Mouse (Mus musculus): ENCODE data around the gene Psmb1. TPM values are rescaled to one million over a fixed set of nuclear protein-coding genes. Genes with fewer than 3 reads are reported as not detected.
"Not testable (repeated sequence)": the region's sequence is repeated elsewhere in the genome, so short reads cannot be mapped to it uniquely, and the experiment has no call there.

Psmb1 gene
- total RNA-seq, 2 experiments from 2014 or later: 105 to 115 TPM

- DNase-seq (ENCODE audit: low spot score): peak; percentile 76
Observed at GRCm38 (mm10) chr17:15467669-15468068, 31.9 kb downstream of the Psmb1 start.

- DNase-seq (ENCODE audit: low spot score): peak; percentile 80
Observed at GRCm38 (mm10) chr17:15461921-15462495, 37.5 kb downstream of the Psmb1 start.

- DNase-seq (ENCODE audit: low spot score): no peak
Observed at GRCm38 (mm10) chr17:15459761-15460160, 39.8 kb downstream of the Psmb1 start.

- no peak for DNase-seq (ENCODE audit: low spot score)
Observed at GRCm38 (mm10) chr17:15456595-15456994, 43.0 kb downstream of the Psmb1 start.

GRCm38 (mm10) chr17:15455203-15455602, 44.3 kb downstream of the Psmb1 start:
- no peak for DNase-seq (ENCODE audit: low spot score)

GRCm38 (mm10) chr17:15449606-15450005, 49.9 kb downstream of the Psmb1 start:
- peak; percentile 48 for DNase-seq (ENCODE audit: low spot score)

- DNase-seq (ENCODE audit: low spot score): not testable (repeated sequence)
Observed at GRCm38 (mm10) chr17:15449144-15449543, 50.4 kb downstream of the Psmb1 start.

GRCm38 (mm10) chr17:15447831-15448230, 51.7 kb downstream of the Psmb1 start:
- DNase-seq (ENCODE audit: low spot score): no peak

- DNase-seq (ENCODE audit: low spot score): no peak
Observed at GRCm38 (mm10) chr17:15445421-15445820, 54.1 kb downstream of the Psmb1 start.

- no peak for DNase-seq (ENCODE audit: low spot score)
Observed at GRCm38 (mm10) chr17:15440463-15441121, 59.0 kb downstream of the Psmb1 start.

GRCm38 (mm10) chr17:15440067-15440462, 59.5 kb downstream of the Psmb1 start:
- no peak for DNase-seq (ENCODE audit: low spot score)

- no peak for DNase-seq (ENCODE audit: low spot score)
Observed at GRCm38 (mm10) chr17:15434748-15435147, 64.8 kb downstream of the Psmb1 start.

- DNase-seq (ENCODE audit: low spot score): no peak
Observed at GRCm38 (mm10) chr17:15432036-15432435, 67.5 kb downstream of the Psmb1 start.

- no peak for DNase-seq (ENCODE audit: low spot score)
Observed at GRCm38 (mm10) chr17:15431551-15431950, 68.0 kb downstream of the Psmb1 start.

GRCm38 (mm10) chr17:15431021-15431514, 68.5 kb downstream of the Psmb1 start:
- no peak for DNase-seq (ENCODE audit: low spot score)

- DNase-seq (ENCODE audit: low spot score): peak; percentile 33
Observed at GRCm38 (mm10) chr17:15429937-15430336, 69.6 kb downstream of the Psmb1 start.

- peak; percentile 46 for DNase-seq (ENCODE audit: low spot score)
Observed at GRCm38 (mm10) chr17:15429451-15429850, 70.1 kb downstream of the Psmb1 start.

- peak; percentile 64 for DNase-seq (ENCODE audit: low spot score)
Observed at GRCm38 (mm10) chr17:15425931-15426330, 73.6 kb downstream of the Psmb1 start.

Other genes with a start within 250 kb of the Psmb1 start
- gene Dll1, start 122.9 kb downstream of the Psmb1 start, total RNA-seq (2021): 1 to 10 TPM; 2.2 to 4.7 TPM
- gene Fam120b, start 103.5 kb downstream of the Psmb1 start, total RNA-seq (2021): 1 to 10 TPM; 9.8 to 10.0 TPM
- 1 to 10 TPM; 6.7 to 7.0 TPM for gene Tbp, start 137 bp upstream of the Psmb1 start, total RNA-seq (2021)
- 10 to 100 TPM; 13.8 to 19.2 TPM for gene Pdcd2, start 27.6 kb upstream of the Psmb1 start, total RNA-seq (2021)
- 1 to 10 TPM; 2.2 to 3.0 TPM for gene Prdm9, start 64.6 kb upstream of the Psmb1 start, total RNA-seq (2021)
- 10 to 100 TPM; 12.0 to 14.7 TPM for gene Chd1, start 205.2 kb upstream of the Psmb1 start, total RNA-seq (2021)